Mouse (Mus musculus): ENCODE data around the gene Urb1. TPM values are rescaled to one million over a fixed set of nuclear protein-coding genes. Genes with fewer than 3 reads are reported as not detected.
A peak's percentile ranks its signal among the peaks of the same experiment; 100 is the strongest.

Gene Urb1
- total and polyA plus RNA-seq, 3 experiments: 2.6 to 6.1 (median 5.5) TPM

- Histone ChIP-seq H3K4me3 (no peak overlapping the region), H3K27me3 (ENCODE audit: control insufficient read depth, insufficient read depth, low read length) (no peaks in the 10 kb centered on the region), H3K9ac (ENCODE audit: low read depth, low read length) (no peak overlapping the region), H3K79me2 (replicated peaks; ENCODE audit: control insufficient read depth, insufficient read depth, low read length) (no peaks in the 10 kb centered on the region), H3K4me1 (ENCODE audit: control insufficient read depth, insufficient read depth, low read length) (peaks cover 4% of the 10 kb centered on the region), H3K36me3 (ENCODE audit: control insufficient read depth, insufficient read depth, low read length) (no peaks in the 10 kb centered on the region), H3K27ac (peak overlapping the region; percentile 53)
- 63% methylated on average over 12 of the region's 12 CpGs for WGBS
- intact Hi-C loops (cut with DNase I): loop anchor here (5.0 kb wide), 3 partner anchors 88 to 868 kb away; no protein-coding TSS in a partner anchor
- TF ChIP-seq CTCF (IDR thresholded peaks at IDR 0.05) (no peak), EP300 (IDR thresholded peaks at IDR 0.05; ENCODE audit: insufficient read depth, low read depth, low read length) (no peak), POLR2A (IDR thresholded peaks at IDR 0.05; ENCODE audit: insufficient read depth, low read depth, low read length) (no peak)
- DNase-seq: no peak
Observed at GRCm38 (mm10) chr16:90710313-90710712, 99.9 kb downstream of the Urb1 start.

- WGBS: 38% methylated on average over 17 of the region's 17 CpGs
- Histone ChIP-seq H3K4me1 (ENCODE audit: control insufficient read depth, insufficient read depth, low read length) (peaks cover 4% of the 10 kb centered on the region), H3K79me2 (replicated peaks; ENCODE audit: control insufficient read depth, insufficient read depth, low read length) (no peaks in the 10 kb centered on the region), H3K27me3 (ENCODE audit: control insufficient read depth, insufficient read depth, low read length) (no peaks in the 10 kb centered on the region), H3K4me3 (no peak overlapping the region), H3K36me3 (ENCODE audit: control insufficient read depth, insufficient read depth, low read length) (no peaks in the 10 kb centered on the region), H3K9ac (ENCODE audit: low read depth, low read length) (no peak overlapping the region), H3K27ac (peak overlapping the region; percentile 53)
- DNase-seq: peak; percentile 56 to 76
- intact Hi-C loops (cut with DNase I): loop anchor here (5.0 kb wide), 3 partner anchors 87 to 867 kb away; no protein-coding TSS in a partner anchor
- TF ChIP-seq POLR2A (IDR thresholded peaks at IDR 0.05; ENCODE audit: insufficient read depth, low read depth, low read length) (no peak), EP300 (IDR thresholded peaks at IDR 0.05; ENCODE audit: insufficient read depth, low read depth, low read length) (no peak), CTCF (IDR thresholded peaks at IDR 0.05) (no peak)
Observed at GRCm38 (mm10) chr16:90709711-90710289, 100.4 kb downstream of the Urb1 start.

- no peak overlapping the region for H3K9ac ChIP-seq (ENCODE audit: low read depth, low read length)
- H3K27ac ChIP-seq: no peak overlapping the region
- no peaks in the 10 kb centered on the region for H3K36me3 ChIP-seq (ENCODE audit: control insufficient read depth, insufficient read depth, low read length)
- H3K4me1 ChIP-seq (ENCODE audit: control insufficient read depth, insufficient read depth, low read length): peaks cover 4% of the 10 kb centered on the region
- H3K4me3 ChIP-seq: no peak overlapping the region
- intact Hi-C loops (cut with DNase I): no loop called here
- H3K27me3 ChIP-seq (ENCODE audit: control insufficient read depth, insufficient read depth, low read length): no peaks in the 10 kb centered on the region
- H3K79me2 ChIP-seq (replicated peaks; ENCODE audit: control insufficient read depth, insufficient read depth, low read length): no peaks in the 10 kb centered on the region
- 2% methylated on average over 3 of the region's 3 CpGs for WGBS
- TF ChIP-seq EP300 (IDR thresholded peaks at IDR 0.05; ENCODE audit: insufficient read depth, low read depth, low read length) (peak; percentile 39; the same call in 1 of the 2 replicates), CTCF (IDR thresholded peaks at IDR 0.05) (no peak), POLR2A (IDR thresholded peaks at IDR 0.05; ENCODE audit: insufficient read depth, low read depth, low read length) (no peak)
- DNase-seq: peak; percentile 36 to 46
Observed at GRCm38 (mm10) chr16:90706279-90706678, 103.9 kb downstream of the Urb1 start.

- no peak for TF ChIP-seq CTCF (IDR thresholded peaks at IDR 0.05)
- TF ChIP-seq EP300 (IDR thresholded peaks at IDR 0.05; ENCODE audit: insufficient read depth, low read depth, low read length): no peak
- TF ChIP-seq POLR2A (IDR thresholded peaks at IDR 0.05; ENCODE audit: insufficient read depth, low read depth, low read length): no peak
- H3K27me3 ChIP-seq (ENCODE audit: control insufficient read depth, insufficient read depth, low read length): no peaks in the 10 kb centered on the region
- peak in 1 of 2 experiments; percentile 11 for DNase-seq
- intact Hi-C loops (cut with DNase I): no loop called here
- H3K27ac ChIP-seq: no peak overlapping the region
- H3K36me3 ChIP-seq (ENCODE audit: control insufficient read depth, insufficient read depth, low read length): no peaks in the 10 kb centered on the region
- WGBS: 54% methylated on average over 13 of the region's 13 CpGs
- H3K79me2 ChIP-seq (replicated peaks; ENCODE audit: control insufficient read depth, insufficient read depth, low read length): no peaks in the 10 kb centered on the region
- H3K9ac ChIP-seq (ENCODE audit: low read depth, low read length): no peak overlapping the region
- H3K4me1 ChIP-seq (ENCODE audit: control insufficient read depth, insufficient read depth, low read length): peaks cover 4% of the 10 kb centered on the region
- no peak overlapping the region for H3K4me3 ChIP-seq
Observed at GRCm38 (mm10) chr16:90704161-90704825, 105.9 kb downstream of the Urb1 start.

- no peak for DNase-seq
- Histone ChIP-seq H3K27me3 (ENCODE audit: control insufficient read depth, insufficient read depth, low read length) (no peaks in the 10 kb centered on the region), H3K4me1 (ENCODE audit: control insufficient read depth, insufficient read depth, low read length) (peaks cover 4% of the 10 kb centered on the region), H3K9ac (ENCODE audit: low read depth, low read length) (no peak overlapping the region), H3K79me2 (replicated peaks; ENCODE audit: control insufficient read depth, insufficient read depth, low read length) (no peaks in the 10 kb centered on the region), H3K27ac (no peak overlapping the region; the same call in 1 of the 2 replicates), H3K36me3 (ENCODE audit: control insufficient read depth, insufficient read depth, low read length) (no peaks in the 10 kb centered on the region), H3K4me3 (no peak overlapping the region)
- TF ChIP-seq POLR2A (IDR thresholded peaks at IDR 0.05; ENCODE audit: insufficient read depth, low read depth, low read length) (no peak), CTCF (IDR thresholded peaks at IDR 0.05) (no peak), EP300 (IDR thresholded peaks at IDR 0.05; ENCODE audit: insufficient read depth, low read depth, low read length) (no peak)
- 13% methylated on average over 1 of the region's 1 CpGs for WGBS
- intact Hi-C loops (cut with DNase I): no loop called here
Observed at GRCm38 (mm10) chr16:90703646-90704045, 106.6 kb downstream of the Urb1 start.

- Histone ChIP-seq H3K27me3 (ENCODE audit: control insufficient read depth, insufficient read depth, low read length) (no peaks in the 10 kb centered on the region), H3K4me1 (ENCODE audit: control insufficient read depth, insufficient read depth, low read length) (peaks cover 4% of the 10 kb centered on the region), H3K27ac (no peak overlapping the region), H3K4me3 (no peak overlapping the region), H3K79me2 (replicated peaks; ENCODE audit: control insufficient read depth, insufficient read depth, low read length) (no peaks in the 10 kb centered on the region), H3K9ac (ENCODE audit: low read depth, low read length) (no peak overlapping the region), H3K36me3 (ENCODE audit: control insufficient read depth, insufficient read depth, low read length) (no peaks in the 10 kb centered on the region)
- WGBS: 96% methylated on average over 2 of the region's 2 CpGs
- DNase-seq: no peak
- TF ChIP-seq POLR2A (IDR thresholded peaks at IDR 0.05; ENCODE audit: insufficient read depth, low read depth, low read length) (no peak), CTCF (IDR thresholded peaks at IDR 0.05) (no peak), EP300 (IDR thresholded peaks at IDR 0.05; ENCODE audit: insufficient read depth, low read depth, low read length) (no peak)
- intact Hi-C loops (cut with DNase I): no loop called here
Observed at GRCm38 (mm10) chr16:90701541-90701940, 108.7 kb downstream of the Urb1 start.

Other genes starting within 250 kb of the Urb1 start
- gene Mis18a, start 83.0 kb downstream of the Urb1 start, total RNA-seq (2021): 1 to 10 TPM; 1.9 to 2.9 TPM
- gene Mis18a, start 83.0 kb downstream of the Urb1 start, polyA plus RNA-seq (2012; rRNA removed): 3.8 and 6.1 TPM in 2 replicates
- 10 to 100 TPM; 15.7 to 17.5 TPM for gene Mrap, start 72.2 kb downstream of the Urb1 start, total RNA-seq (2021)
- 30.5 and 47.6 TPM in 2 replicates for gene Mrap, start 72.2 kb downstream of the Urb1 start, polyA plus RNA-seq (2012; rRNA removed)
- 1 to 10 TPM; 1.3 to 2.1 TPM for gene Eva1c, start 16.3 kb upstream of the Urb1 start, total RNA-seq (2021)
- 0.92 and 1.6 TPM in 2 replicates for gene Eva1c, start 16.3 kb upstream of the Urb1 start, polyA plus RNA-seq (2012; rRNA removed)
- gene Cfap298, start 124.7 kb upstream of the Urb1 start, total RNA-seq (2021): 10 to 100 TPM; 24.2 to 27.5 TPM
- gene Cfap298, start 124.7 kb upstream of the Urb1 start, polyA plus RNA-seq (2012; rRNA removed): 8.2 TPM in 2 replicates
- gene Synj1, start 200.9 kb upstream of the Urb1 start, total RNA-seq (2021): 10 to 100 TPM; 28.7 to 28.9 TPM
- 21.2 and 23.4 TPM in 2 replicates for gene Synj1, start 200.9 kb upstream of the Urb1 start, polyA plus RNA-seq (2012; rRNA removed)
- 10 to 100 TPM; 11.6 to 12.0 TPM for gene Paxbp1, start 234.1 kb upstream of the Urb1 start, total RNA-seq (2021)
- 10.2 and 27.2 TPM in 2 replicates for gene Paxbp1, start 234.1 kb upstream of the Urb1 start, polyA plus RNA-seq (2012; rRNA removed)